Mouse (Mus musculus) olfactory bulb, adult 2 months (tissue): ENCODE measurements around the gene Slc25a4.

Experiments
- CTCF ChIP-seq: fragments of 200-500 bp; IDR thresholded peaks from 2 replicates; pipeline ENCODE4 v1.5.1; 2012; ENCODE audit warnings: low read depth, mild to moderate bottlenecking, low read length, moderate library complexity; ENCODE audit not compliant: insufficient read depth
- POLR2A ChIP-seq: fragments of 200-500 bp; IDR thresholded peaks from 2 replicates; pipeline ENCODE4 v1.6.1; 2012; ENCODE audit warnings: mild to moderate bottlenecking, low read depth, low read length, moderate library complexity; ENCODE audit not compliant: insufficient read depth

GRCm38 (mm10) chr8:46163870-46164190 lies 47.3 kb downstream of the Slc25a4 start:
- TF ChIP-seq CTCF (no peak), POLR2A (no peak)
